Mouse (Mus musculus) testis, adult 2 months (tissue): ENCODE data around the gene Myh9.

ENCODE experiments used
- CTCF ChIP-seq: fragments of 200-500 bp; IDR thresholded peaks from 2 replicates; pipeline ENCODE4 v1.5.1; 2012; ENCODE audit warnings: low read depth, mild to moderate bottlenecking, inconsistent platforms, low read length, moderate library complexity; ENCODE audit not compliant: control insufficient read depth, insufficient read depth, insufficient replicate concordance
- POLR2A ChIP-seq: fragments of 200-500 bp; IDR thresholded peaks from 2 replicates; pipeline ENCODE4 v1.6.1; 2012; ENCODE audit warnings: low read depth, mild to moderate bottlenecking, inconsistent platforms, low read length, moderate library complexity; ENCODE audit not compliant: control insufficient read depth

- TF ChIP-seq CTCF (no peak), POLR2A (no peak)
Measured at GRCm38 (mm10) chr15:77841361-77842046, 471 bp downstream of the Myh9 start.
